Mouse (Mus musculus) thymus, adult 2 months (tissue): ENCODE data around the gene Rassf6. TPM values are rescaled to one million over a fixed set of nuclear protein-coding genes. Genes with fewer than 3 reads are reported as not detected.

Experiments
- DNase-seq: peaks from one replicate; pipeline ENCODE4 v3.0.0; 2021
- H3K27ac ChIP-seq: fragments of 200-500 bp; 2 replicates; pipeline ENCODE4 v1.5.1; 2012; ENCODE audit warnings: low read length, control low read depth; ENCODE audit not compliant: control insufficient read depth, insufficient read depth
- H3K27me3 ChIP-seq: fragments of 200-500 bp; 2 replicates; pipeline ENCODE4 v1.6.1; 2012; ENCODE audit warnings: mild to moderate bottlenecking, low read length, moderate library complexity, mixed read lengths; ENCODE audit not compliant: control insufficient read depth, insufficient read depth
- H3K36me3 ChIP-seq: fragments of 200-500 bp; 2 replicates; pipeline ENCODE4 v1.6.1; 2012; ENCODE audit warnings: mild to moderate bottlenecking, low read length, moderate library complexity; ENCODE audit not compliant: control insufficient read depth, insufficient read depth
- H3K4me1 ChIP-seq: fragments of 200-500 bp; replicated peaks from 2 replicates; pipeline ENCODE4 v1.6.1; 2012; ENCODE audit warnings: low read length; ENCODE audit not compliant: control insufficient read depth, insufficient read depth
- H3K4me3 ChIP-seq: fragments of 200-500 bp; 2 replicates; pipeline ENCODE4 v1.5.1; 2012; ENCODE audit warnings: mild to moderate bottlenecking, low read length, control low read depth, moderate library complexity; ENCODE audit not compliant: control insufficient read depth, insufficient read depth
- CTCF ChIP-seq: fragments of 200-500 bp; IDR thresholded peaks from 2 replicates; pipeline ENCODE4 v1.5.1; 2012; ENCODE audit warnings: mild to moderate bottlenecking, control low read depth, low read length, moderate library complexity, borderline replicate concordance; ENCODE audit not compliant: control insufficient read depth, poor library complexity, insufficient read depth; ENCODE audit errors: extremely low read depth
- POLR2A ChIP-seq: fragments of 200-500 bp; IDR thresholded peaks from 2 replicates; pipeline ENCODE4 v1.6.1; 2012; ENCODE audit warnings: mild to moderate bottlenecking, low read length, control low read depth, moderate library complexity; ENCODE audit not compliant: control insufficient read depth, poor library complexity, insufficient read depth; ENCODE audit errors: extremely low read depth
- WGBS: fragments of 180-500 bp; shearing (Covaris S2); methylation state at CpG from one replicate; pipeline ENCODE4 v1.1.7; 2018; 5-methylcytosine and 5-hydroxymethylcytosine counted together
- polyA plus RNA-seq: library from polyadenylated mRNA; depleted of rRNA; stranded (reverse); fragments of >200 nt; gene quantifications from 2 replicates; pipeline ENCODE4 v1.2.3, GENCODE M21; 2012

Gene Rassf6
- polyA plus RNA-seq, 1 experiment: 2.0 TPM

- Histone ChIP-seq H3K36me3 (no peaks in the 10 kb centered on the region), H3K27ac (no peak overlapping the region), H3K27me3 (no peaks in the 10 kb centered on the region), H3K4me1 (no peaks in the 10 kb centered on the region), H3K4me3 (no peak overlapping the region)
- DNase-seq: no peak
- WGBS: 86% methylated on average over 1 of the region's 1 CpGs
- no peak for TF ChIP-seq CTCF
- no peak for TF ChIP-seq POLR2A
Measured at GRCm38 (mm10) chr5:90628530-90628929, 11.9 kb downstream of the Rassf6 start.

- TF ChIP-seq CTCF: no peak
- no peak for TF ChIP-seq POLR2A
Measured at GRCm38 (mm10) chr5:90628011-90628410, 12.4 kb downstream of the Rassf6 start.

GRCm38 (mm10) chr5:90627423-90627822 is 13.0 kb downstream of the Rassf6 start:
- H3K27me3 ChIP-seq: no peaks in the 10 kb centered on the region
- H3K27ac ChIP-seq: no peak overlapping the region
- H3K4me1 ChIP-seq: no peaks in the 10 kb centered on the region
- no peak overlapping the region for H3K4me3 ChIP-seq
- 95% methylated on average over 4 of the region's 4 CpGs for WGBS
- H3K36me3 ChIP-seq: no peaks in the 10 kb centered on the region
- TF ChIP-seq CTCF (no peak), POLR2A (no peak)
- no peak for DNase-seq

More at GRCm38 (mm10) chr5:90628011-90628410, 12.4 kb downstream of the Rassf6 start:
- whole genome bisulfite sequencing: 88% methylated on average over 3 of the region's 3 CpGs
- Histone ChIP-seq H3K4me3 (no peak overlapping the region), H3K4me1 (no peaks in the 10 kb centered on the region), H3K36me3 (no peaks in the 10 kb centered on the region), H3K27me3 (no peaks in the 10 kb centered on the region), H3K27ac (no peak overlapping the region)
- no peak for DNase-seq

- no peak for TF ChIP-seq CTCF
- TF ChIP-seq POLR2A: no peak
- Histone ChIP-seq H3K36me3 (no peaks in the 10 kb centered on the region), H3K27me3 (no peaks in the 10 kb centered on the region), H3K27ac (no peak overlapping the region), H3K4me3 (no peak overlapping the region), H3K4me1 (no peaks in the 10 kb centered on the region)
- WGBS: 92% methylated on average over 18 of the region's 18 CpGs
- no peak for DNase-seq
Measured at GRCm38 (mm10) chr5:90624708-90625425, 15.6 kb downstream of the Rassf6 start.

- Histone ChIP-seq H3K4me1 (no peaks in the 10 kb centered on the region), H3K27ac (no peak overlapping the region), H3K4me3 (no peak overlapping the region), H3K27me3 (no peaks in the 10 kb centered on the region), H3K36me3 (no peaks in the 10 kb centered on the region)
- WGBS: 97% methylated on average over 2 of the region's 2 CpGs
- no peak for DNase-seq
- TF ChIP-seq POLR2A (no peak), CTCF (no peak)
Measured at GRCm38 (mm10) chr5:90623209-90623608, 17.2 kb downstream of the Rassf6 start.

- Histone ChIP-seq H3K27me3 (no peaks in the 10 kb centered on the region), H3K36me3 (no peaks in the 10 kb centered on the region), H3K4me1 (no peaks in the 10 kb centered on the region), H3K4me3 (no peak overlapping the region), H3K27ac (no peak overlapping the region)
- 93% methylated on average over 6 of the region's 6 CpGs for WGBS
- DNase-seq: no peak
- TF ChIP-seq POLR2A (no peak), CTCF (no peak)
Measured at GRCm38 (mm10) chr5:90621726-90622125, 18.7 kb downstream of the Rassf6 start.
